Mouse (Mus musculus): ENCODE results near the gene Olfr98. TPM values are rescaled to one million over a fixed set of nuclear protein-coding genes. Genes with fewer than 3 reads are reported as not detected.

Gene Olfr98
- polyA plus RNA-seq, 1 experiment = not detected

- Histone ChIP-seq H3K79me2 (ENCODE audit: control insufficient read depth, insufficient read depth) (no peaks in the 10 kb centered on the region), H3K4me3 (no peak overlapping the region), H3K27me3 (ENCODE audit: control insufficient read depth, insufficient read depth, insufficient read length) (no peaks in the 10 kb centered on the region), H3ac (ENCODE audit: control insufficient read depth, insufficient read length) (no peak overlapping the region), H3K4me2 (ENCODE audit: low read depth) (no peak overlapping the region), H3K36me3 (ENCODE audit: control insufficient read depth, insufficient read depth) (no peaks in the 10 kb centered on the region)
- TF ChIP-seq TCF12 (IDR thresholded peaks at IDR 0.05; ENCODE audit: insufficient read depth, poor library complexity, severe bottlenecking) (no peak), POLR2AphosphoS2 (IDR thresholded peaks at IDR 0.05; ENCODE audit: insufficient read length, low read depth) (no peak), MYOG (IDR thresholded peaks at IDR 0.05; ENCODE audit: control insufficient read depth in 1 of 3, insufficient read depth in 1 of 3, insufficient read length in 2 of 3, low read depth in 2 of 3) (no peak), REST (IDR thresholded peaks at IDR 0.05; ENCODE audit: insufficient read depth, insufficient read length) (no peak), MYOD1 (IDR thresholded peaks at IDR 0.05; ENCODE audit: control insufficient read depth in 1 of 3, insufficient read length in 2 of 3, low read depth in 2 of 3) (no peak), TCF3 (IDR thresholded peaks at IDR 0.05; ENCODE audit: insufficient read length, low read depth) (no peak), MAX (IDR thresholded peaks at IDR 0.05; ENCODE audit: low read depth) (no peak), CEBPB (IDR thresholded peaks at IDR 0.05; ENCODE audit: insufficient read depth, poor library complexity, severe bottlenecking) (no peak), POLR2A (IDR thresholded peaks at IDR 0.05; ENCODE audit: insufficient read length, low read depth) (no peak), USF1 (IDR thresholded peaks at IDR 0.05; ENCODE audit: low read depth) (no peak), E2F4 (IDR thresholded peaks at IDR 0.05; ENCODE audit: insufficient read depth) (no peak), SRF (IDR thresholded peaks at IDR 0.05; ENCODE audit: control insufficient read depth, insufficient read length, low read depth) (no peak)
These were observed 41.7 kb downstream of the Olfr98 start for GRCm38 (mm10) chr17:37221879-37222278.

DNA sequence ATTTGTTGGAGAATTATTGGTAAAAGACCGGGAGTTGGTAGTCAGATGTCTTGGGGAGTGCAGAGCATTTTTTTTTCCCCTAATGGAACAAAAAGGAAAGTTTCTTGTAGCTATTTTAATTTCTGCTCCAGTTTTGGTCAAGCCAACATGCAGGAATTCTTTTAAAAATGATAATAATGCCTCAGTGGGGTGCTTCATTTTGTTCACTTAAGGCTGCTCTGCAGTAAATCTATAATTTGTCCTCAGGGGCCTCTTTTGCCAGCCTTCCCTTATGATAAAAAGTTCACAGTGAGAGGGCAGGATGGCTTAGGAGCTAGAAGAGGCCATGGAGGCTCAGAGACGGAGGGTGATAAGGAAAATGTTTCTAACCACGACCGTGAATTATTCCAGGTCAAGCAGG, 43.7 kb downstream of the Olfr98 start, which contains the start of gene Olfr96:
Olfr96 (plus strand) TSS at position 301 of the 400 bp plus-strand sequence.
- Histone ChIP-seq H3K27me3 (ENCODE audit: control insufficient read depth, insufficient read depth, insufficient read length) (no peaks in the 10 kb centered on the region), H3K79me2 (ENCODE audit: control insufficient read depth, insufficient read depth) (no peaks in the 10 kb centered on the region), H3K36me3 (ENCODE audit: control insufficient read depth, insufficient read depth) (no peaks in the 10 kb centered on the region), H3K4me3 (no peak within 1 kb of the TSS), H3K4me2 (ENCODE audit: low read depth) (no peak within 1 kb of the TSS), H3ac (ENCODE audit: control insufficient read depth, insufficient read length) (no peak within 1 kb of the TSS)
- TF ChIP-seq MYOD1 (IDR thresholded peaks at IDR 0.05; ENCODE audit: control insufficient read depth in 1 of 3, insufficient read length in 2 of 3, low read depth in 2 of 3) (no peak), MYOG (IDR thresholded peaks at IDR 0.05; ENCODE audit: control insufficient read depth in 1 of 3, insufficient read depth in 1 of 3, insufficient read length in 2 of 3, low read depth in 2 of 3) (no peak), POLR2AphosphoS2 (IDR thresholded peaks at IDR 0.05; ENCODE audit: insufficient read length, low read depth) (no peak), TCF3 (IDR thresholded peaks at IDR 0.05; ENCODE audit: insufficient read length, low read depth) (no peak), POLR2A (IDR thresholded peaks at IDR 0.05; ENCODE audit: insufficient read length, low read depth) (no peak), E2F4 (IDR thresholded peaks at IDR 0.05; ENCODE audit: insufficient read depth) (no peak), TCF12 (IDR thresholded peaks at IDR 0.05; ENCODE audit: insufficient read depth, poor library complexity, severe bottlenecking) (no peak), USF1 (IDR thresholded peaks at IDR 0.05; ENCODE audit: low read depth) (no peak), CEBPB (IDR thresholded peaks at IDR 0.05; ENCODE audit: insufficient read depth, poor library complexity, severe bottlenecking) (no peak), REST (IDR thresholded peaks at IDR 0.05; ENCODE audit: insufficient read depth, insufficient read length) (no peak), SRF (IDR thresholded peaks at IDR 0.05; ENCODE audit: control insufficient read depth, insufficient read length, low read depth) (no peak), MAX (IDR thresholded peaks at IDR 0.05; ENCODE audit: low read depth) (no peak)

DNA sequence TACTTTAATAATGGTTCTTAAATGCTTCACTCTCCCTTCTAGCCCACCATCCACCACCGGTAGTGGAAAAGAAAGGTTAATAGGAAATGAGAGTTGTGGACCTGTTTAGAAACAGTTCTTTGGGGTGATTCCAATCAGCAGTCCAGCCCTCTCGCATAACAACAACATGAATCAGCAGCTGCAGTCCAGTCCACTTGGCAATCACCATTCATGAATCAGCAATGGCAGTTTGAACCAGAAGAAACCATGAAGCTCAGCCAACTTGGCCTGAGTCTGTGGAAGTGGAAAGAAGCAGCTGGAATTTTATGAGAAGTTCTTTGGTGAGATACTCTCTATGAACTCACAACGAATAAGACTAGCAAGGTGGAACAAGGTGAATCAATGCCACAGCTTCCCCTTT, 45.1 kb downstream of the Olfr98 start:
- Histone ChIP-seq H3ac (ENCODE audit: control insufficient read depth, insufficient read length) (no peak overlapping the region), H3K27me3 (ENCODE audit: control insufficient read depth, insufficient read depth, insufficient read length) (no peaks in the 10 kb centered on the region), H3K79me2 (ENCODE audit: control insufficient read depth, insufficient read depth) (no peaks in the 10 kb centered on the region), H3K4me3 (no peak overlapping the region), H3K4me2 (ENCODE audit: low read depth) (no peak overlapping the region), H3K36me3 (ENCODE audit: control insufficient read depth, insufficient read depth) (no peaks in the 10 kb centered on the region)
- TF ChIP-seq MYOG (IDR thresholded peaks at IDR 0.05; ENCODE audit: control insufficient read depth in 1 of 3, insufficient read depth in 1 of 3, insufficient read length in 2 of 3, low read depth in 2 of 3) (no peak), TCF3 (IDR thresholded peaks at IDR 0.05; ENCODE audit: insufficient read length, low read depth) (no peak), USF1 (IDR thresholded peaks at IDR 0.05; ENCODE audit: low read depth) (no peak), SRF (IDR thresholded peaks at IDR 0.05; ENCODE audit: control insufficient read depth, insufficient read length, low read depth) (no peak), POLR2AphosphoS2 (IDR thresholded peaks at IDR 0.05; ENCODE audit: insufficient read length, low read depth) (no peak)

DNA sequence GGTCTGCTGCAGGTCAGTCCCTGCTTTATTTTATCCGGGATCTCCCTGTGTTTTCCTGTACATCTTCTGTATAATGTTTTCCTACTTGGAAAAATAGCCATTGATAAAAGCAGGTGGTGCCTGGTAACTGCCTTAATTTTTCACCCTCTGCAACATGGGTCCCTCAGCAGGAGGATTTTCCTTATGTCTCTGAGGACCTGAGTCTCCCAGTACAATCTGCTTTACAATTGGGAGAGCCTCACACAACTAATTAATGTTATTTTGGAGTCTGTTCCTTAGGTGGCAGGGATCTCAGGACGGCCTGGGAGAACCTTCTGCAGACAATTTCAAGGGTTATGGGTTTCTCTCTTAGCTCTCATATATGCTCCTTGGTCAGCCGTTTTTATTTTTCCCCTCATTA, 50.5 kb downstream of the Olfr98 start, which contains the start of gene Olfr95:
Olfr95 (minus strand) TSS at position 101 of the 400 bp plus-strand sequence.
- Histone ChIP-seq H3K4me3 (no peak within 1 kb of the TSS), H3K4me2 (ENCODE audit: low read depth) (no peak within 1 kb of the TSS), H3K27me3 (ENCODE audit: control insufficient read depth, insufficient read depth, insufficient read length) (peaks cover 10% of the 10 kb centered on the region), H3ac (ENCODE audit: control insufficient read depth, insufficient read length) (no peak within 1 kb of the TSS), H3K36me3 (ENCODE audit: control insufficient read depth, insufficient read depth) (no peaks in the 10 kb centered on the region), H3K79me2 (ENCODE audit: control insufficient read depth, insufficient read depth) (no peaks in the 10 kb centered on the region)
- no peak for TF ChIP-seq REST (IDR thresholded peaks at IDR 0.05; ENCODE audit: insufficient read depth, insufficient read length)

Other genes starting within 250 kb of the Olfr98 start
- 0.04 TPM for gene Mog, start 240.4 kb downstream of the Olfr98 start, polyA plus RNA-seq (2012; fragmentation: generic; extraction: Trizol)
- gene Gabbr1, start 217.8 kb downstream of the Olfr98 start, polyA plus RNA-seq (2012; fragmentation: generic; extraction: Trizol) = 15.9 TPM
- gene Olfr90, start 175.2 kb downstream of the Olfr98 start, polyA plus RNA-seq (2012; fragmentation: generic; extraction: Trizol) = not detected
- not detected for gene Olfr91, start 165.5 kb downstream of the Olfr98 start, polyA plus RNA-seq (2012; fragmentation: generic; extraction: Trizol)
- gene Olfr92, start 143.7 kb downstream of the Olfr98 start, polyA plus RNA-seq (2012; fragmentation: generic; extraction: Trizol) = not detected
- not detected for gene Olfr93, start 102.3 kb downstream of the Olfr98 start, polyA plus RNA-seq (2012; fragmentation: generic; extraction: Trizol)
- gene Ubd, start 69.9 kb downstream of the Olfr98 start, polyA plus RNA-seq (2012; fragmentation: generic; extraction: Trizol) = not detected
- gene Olfr94, start 62.8 kb downstream of the Olfr98 start, polyA plus RNA-seq (2012; fragmentation: generic; extraction: Trizol) = not detected
- gene Olfr95, start 50.6 kb downstream of the Olfr98 start, polyA plus RNA-seq (2012; fragmentation: generic; extraction: Trizol) = not detected
- gene Olfr96, start 43.6 kb downstream of the Olfr98 start, polyA plus RNA-seq (2012; fragmentation: generic; extraction: Trizol) = not detected
- not detected for gene Olfr97, start 26.4 kb downstream of the Olfr98 start, polyA plus RNA-seq (2012; fragmentation: generic; extraction: Trizol)
- gene H2-M3, start 6.5 kb upstream of the Olfr98 start, polyA plus RNA-seq (2012; fragmentation: generic; extraction: Trizol) = 4.3 TPM
- 0.02 TPM for gene Olfr99, start 19.7 kb upstream of the Olfr98 start, polyA plus RNA-seq (2012; fragmentation: generic; extraction: Trizol)
- not detected for gene Olfr101, start 40.6 kb upstream of the Olfr98 start, polyA plus RNA-seq (2012; fragmentation: generic; extraction: Trizol)
- gene Olfr102, start 53.3 kb upstream of the Olfr98 start, polyA plus RNA-seq (2012; fragmentation: generic; extraction: Trizol) = not detected
- gene Olfr103, start 75.9 kb upstream of the Olfr98 start, polyA plus RNA-seq (2012; fragmentation: generic; extraction: Trizol) = not detected
- gene Olfr104-ps, start 95.8 kb upstream of the Olfr98 start, polyA plus RNA-seq (2012; fragmentation: generic; extraction: Trizol) = not detected
- gene Olfr105-ps, start 115.3 kb upstream of the Olfr98 start, polyA plus RNA-seq (2012; fragmentation: generic; extraction: Trizol) = not detected
- not detected for gene Olfr106-ps, start 126.6 kb upstream of the Olfr98 start, polyA plus RNA-seq (2012; fragmentation: generic; extraction: Trizol)
- gene Olfr107, start 135.5 kb upstream of the Olfr98 start, polyA plus RNA-seq (2012; fragmentation: generic; extraction: Trizol) = not detected
- gene Olfr108, start 181.7 kb upstream of the Olfr98 start, polyA plus RNA-seq (2012; fragmentation: generic; extraction: Trizol) = not detected
- gene Olfr109, start 195.2 kb upstream of the Olfr98 start, polyA plus RNA-seq (2012; fragmentation: generic; extraction: Trizol) = not detected
- gene H2-M2, start 219.8 kb upstream of the Olfr98 start, polyA plus RNA-seq (2012; fragmentation: generic; extraction: Trizol) = not detected
- gene Olfr110, start 228.7 kb upstream of the Olfr98 start, polyA plus RNA-seq (2012; fragmentation: generic; extraction: Trizol) = not detected
- gene Olfr111, start 244.3 kb upstream of the Olfr98 start, polyA plus RNA-seq (2012; fragmentation: generic; extraction: Trizol) = not detected